Mouse (Mus musculus) heart, adult 2 months (tissue): ENCODE results near the gene Dpf3.

Source experiments
- CTCF ChIP-seq: fragments of 200-600 bp; IDR thresholded peaks from 2 replicates; pipeline ENCODE4 v1.8.1; 2022; ENCODE audit warnings: antibody characterized with exemption, mild to moderate bottlenecking, moderate library complexity
- EP300 ChIP-seq: fragments of 200-500 bp; IDR thresholded peaks from 2 replicates; pipeline ENCODE4 v1.6.1; 2011; ENCODE audit warnings: low read depth, low read length, control low read depth; ENCODE audit not compliant: insufficient read depth
- POLR2A ChIP-seq: fragments of 200-500 bp; IDR thresholded peaks from 2 replicates; pipeline ENCODE4 v1.6.1; 2011; ENCODE audit warnings: mild to moderate bottlenecking, low read depth, low read length, control low read depth; ENCODE audit not compliant: insufficient read depth

DNA sequence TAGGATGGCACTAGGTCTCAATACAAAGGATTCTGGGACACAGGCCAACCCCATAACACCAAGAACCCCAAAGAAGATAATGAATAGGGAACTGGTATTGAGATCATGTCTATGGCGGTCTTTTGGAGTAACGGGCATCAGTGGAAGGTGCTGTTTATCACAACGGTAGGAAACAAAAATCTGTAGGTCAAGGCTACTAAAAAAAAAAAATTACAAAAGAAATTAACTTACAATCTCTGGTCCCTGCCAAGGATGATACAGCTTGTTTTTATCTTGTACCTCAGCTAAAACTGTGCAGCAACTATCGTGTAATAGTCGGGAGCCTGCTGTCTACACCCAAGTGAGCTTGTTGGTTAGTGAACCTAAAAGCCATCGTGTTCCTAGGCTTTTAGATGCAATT lies 9.2 kb upstream of the Dpf3 start:
- TF ChIP-seq POLR2A (no peak), CTCF (no peak), EP300 (no peak)
